Mouse (Mus musculus) olfactory bulb, adult 2 months (tissue): ENCODE data around the gene Fbrsl1.

Source experiments
- CTCF ChIP-seq: fragments of 200-500 bp; IDR thresholded peaks from 2 replicates; pipeline ENCODE4 v1.5.1; 2012; ENCODE audit warnings: low read depth, mild to moderate bottlenecking, low read length, moderate library complexity; ENCODE audit not compliant: insufficient read depth
- POLR2A ChIP-seq: fragments of 200-500 bp; IDR thresholded peaks from 2 replicates; pipeline ENCODE4 v1.6.1; 2012; ENCODE audit warnings: mild to moderate bottlenecking, low read depth, low read length, moderate library complexity; ENCODE audit not compliant: insufficient read depth

GRCm38 (mm10) chr5:110466531-110467424 is 18.5 kb upstream of the Fbrsl1 start:
- no peak for TF ChIP-seq CTCF
- TF ChIP-seq POLR2A: no peak
